Mouse (Mus musculus) heart, adult 9 months (tissue): ENCODE results near the gene Cse1l.

Source experiments
- DNase-seq, 2 experiments: peaks; one replicate each; pipeline ENCODE4 v3.0.0; 2022; ENCODE audit warnings: low spot score in 2 of 2

The Cse1l gene

GRCm38 (mm10) chr2:166900792-166901505 is 4.9 kb upstream of the Cse1l start:
- DNase-seq = no peak

DNA sequence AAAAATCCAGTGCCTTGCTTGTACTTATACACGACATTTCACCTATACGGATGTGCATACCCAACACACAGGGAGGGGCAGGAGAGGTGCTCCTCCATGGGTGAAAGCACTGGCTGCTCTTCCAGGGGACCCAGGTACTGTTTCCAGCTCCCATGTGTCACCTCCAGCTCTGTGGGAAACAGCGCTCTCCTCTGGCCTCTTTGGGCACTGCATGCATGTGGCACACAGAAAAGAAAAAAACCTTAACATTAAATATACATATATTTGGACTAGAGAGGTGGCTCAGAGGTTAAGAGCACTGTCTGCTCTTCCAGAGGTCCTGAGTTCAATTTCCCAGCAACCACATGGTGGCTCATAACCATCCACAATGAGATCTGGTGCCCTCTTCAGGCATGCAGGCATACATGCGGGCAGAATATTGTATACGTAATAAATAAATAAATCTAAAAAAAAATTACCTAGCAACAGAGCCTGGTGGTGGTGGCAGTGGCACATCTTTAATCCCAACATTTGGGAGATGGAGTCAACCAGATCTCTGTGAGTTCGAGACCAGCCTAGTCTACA is 2.0 kb upstream of the Cse1l start:
- DNase-seq = no peak

GRCm38 (mm10) chr2:166906523-166907182 is 813 bp downstream of the Cse1l start:
- DNase-seq = peak; percentile 4 to 17

- no peak for DNase-seq
Measured at GRCm38 (mm10) chr2:166909729-166910128, 3.9 kb downstream of the Cse1l start.

- DNase-seq = no peak
Measured at GRCm38 (mm10) chr2:166910536-166910935, 4.7 kb downstream of the Cse1l start.

GRCm38 (mm10) chr2:166923971-166924370 is 18.1 kb downstream of the Cse1l start:
- DNase-seq = no peak

DNA sequence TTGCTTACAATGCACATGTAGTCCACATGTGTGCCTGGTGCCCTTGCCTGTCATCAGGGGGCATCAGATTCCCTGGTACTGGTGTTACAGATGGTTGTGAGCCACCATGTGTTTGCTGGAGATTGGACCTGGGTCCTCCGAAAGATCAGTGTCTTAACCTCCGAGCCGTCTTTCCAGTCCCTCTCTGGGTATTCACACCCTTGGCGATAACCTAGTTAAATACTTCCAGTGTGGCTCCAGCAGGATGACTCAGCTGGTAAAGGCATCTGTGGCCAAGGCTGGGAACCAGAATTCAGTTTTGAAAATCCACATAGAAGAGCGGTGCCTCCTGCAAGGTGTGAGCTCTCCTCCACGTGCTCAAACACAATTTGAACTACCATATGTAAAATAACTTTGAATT is 28.1 kb downstream of the Cse1l start:
- DNase-seq = no peak

DNA sequence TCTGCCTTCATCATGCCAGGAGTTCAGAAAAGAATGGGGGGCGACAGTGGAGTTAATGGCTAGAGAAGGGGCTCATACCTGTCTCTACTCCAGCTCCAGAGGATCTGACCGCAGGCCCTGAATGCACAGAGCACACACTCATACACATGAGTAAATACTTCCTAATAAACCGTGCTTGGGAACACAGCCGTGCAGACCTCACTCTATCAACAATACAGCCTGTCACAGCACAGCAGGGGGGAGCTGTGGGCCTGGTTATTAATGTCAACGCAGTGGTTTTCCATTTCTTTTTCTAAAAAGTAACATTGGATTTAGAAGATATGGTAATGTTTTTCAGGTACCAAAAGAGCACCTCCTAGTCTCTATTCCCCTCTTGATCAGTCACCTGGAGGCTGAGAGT is 28.6 kb downstream of the Cse1l start:
- no peak for DNase-seq

GRCm38 (mm10) chr2:166935582-166935981 is 29.7 kb downstream of the Cse1l start:
- no peak for DNase-seq

- DNase-seq = no peak
Measured at GRCm38 (mm10) chr2:166936166-166936565, 30.3 kb downstream of the Cse1l start.

GRCm38 (mm10) chr2:166943146-166943545 is 37.3 kb downstream of the Cse1l start:
- DNase-seq = no peak

DNA sequence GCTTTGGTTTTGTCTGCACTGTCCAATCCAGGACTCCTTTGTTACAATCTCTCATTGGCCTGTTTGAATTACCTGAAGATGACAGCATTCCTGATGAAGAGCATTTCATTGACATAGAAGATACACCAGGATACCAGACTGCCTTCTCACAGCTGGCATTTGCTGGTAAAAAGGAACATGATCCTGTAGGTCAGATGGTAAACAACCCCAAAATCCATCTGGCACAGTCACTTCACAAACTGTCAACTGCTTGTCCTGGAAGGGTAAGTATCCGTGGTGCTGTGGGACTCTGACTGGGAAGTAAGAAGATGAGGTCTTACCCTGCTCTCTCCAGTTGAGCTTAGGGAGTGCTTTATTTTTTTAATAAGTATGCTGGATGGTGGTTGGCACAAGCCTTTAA is 38.5 kb downstream of the Cse1l start:
- DNase-seq = no peak

- DNase-seq = no peak
Measured at GRCm38 (mm10) chr2:166945456-166945855, 39.6 kb downstream of the Cse1l start.

- DNase-seq = no peak
Measured at GRCm38 (mm10) chr2:166948246-166948645, 42.4 kb downstream of the Cse1l start.

DNA sequence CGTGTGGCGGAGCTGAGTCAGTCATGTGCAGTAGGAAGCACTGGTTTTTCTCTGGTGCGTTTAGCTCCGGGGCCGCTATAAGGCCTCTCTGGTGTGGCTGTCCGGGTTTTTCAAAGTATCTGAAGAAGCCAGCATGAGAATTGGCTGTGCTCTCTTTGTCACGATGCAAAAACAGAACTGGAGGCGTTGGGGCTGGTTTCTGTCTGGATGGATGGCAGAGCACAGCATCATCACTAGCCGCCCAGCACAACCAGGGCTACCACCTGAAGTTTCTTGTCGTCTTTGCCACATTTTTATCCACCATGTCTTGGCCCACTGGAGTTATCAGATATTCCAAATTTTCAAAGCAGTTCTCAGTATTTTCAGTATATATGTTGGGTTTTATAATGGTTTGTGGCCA is 43.1 kb downstream of the Cse1l start:
- DNase-seq = no peak

GRCm38 (mm10) chr2:166950853-166951648 is 45.2 kb downstream of the Cse1l start:
- no peak for DNase-seq

GRCm38 (mm10) chr2:166952151-166952550 is 46.3 kb downstream of the Cse1l start:
- no peak for DNase-seq

GRCm38 (mm10) chr2:166956805-166957204 is 51.0 kb downstream of the Cse1l start:
- DNase-seq = peak in 1 of 2 experiments; percentile 54

GRCm38 (mm10) chr2:166960648-166961330 is 54.9 kb downstream of the Cse1l start:
- DNase-seq = peak in 1 of 2 experiments; percentile 19

GRCm38 (mm10) chr2:166963257-166963656 is 57.4 kb downstream of the Cse1l start:
- no peak for DNase-seq

- no peak for DNase-seq
Measured at GRCm38 (mm10) chr2:166964773-166965172, 58.9 kb downstream of the Cse1l start.

DNA sequence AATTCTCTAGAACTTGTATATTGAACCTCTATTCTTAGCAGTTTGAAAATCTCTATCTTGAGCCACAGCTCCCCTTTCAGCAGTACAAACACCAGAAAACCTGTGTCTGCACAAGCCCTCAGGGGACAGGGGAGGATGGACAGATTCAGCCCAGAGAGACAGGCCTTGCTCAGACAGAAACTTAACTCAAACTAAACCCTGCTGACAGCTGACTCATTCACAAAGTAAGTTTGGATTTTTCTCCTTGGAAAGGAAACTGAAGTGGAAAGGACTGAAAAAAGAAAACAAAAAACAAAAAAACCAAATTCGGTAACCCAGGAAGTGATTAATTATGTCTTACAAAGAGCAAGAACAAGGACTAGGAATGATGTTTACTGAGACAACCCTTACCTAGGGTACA is 67.3 kb downstream of the Cse1l start:
- no peak for DNase-seq
